Mouse (Mus musculus): ENCODE data around the gene Nsmce4a. TPM values are rescaled to one million over a fixed set of nuclear protein-coding genes. Genes with fewer than 3 reads are reported as not detected.

Nsmce4a gene
- total and polyA plus RNA-seq, 3 experiments: 117 to 134 (median 129) TPM

DNA sequence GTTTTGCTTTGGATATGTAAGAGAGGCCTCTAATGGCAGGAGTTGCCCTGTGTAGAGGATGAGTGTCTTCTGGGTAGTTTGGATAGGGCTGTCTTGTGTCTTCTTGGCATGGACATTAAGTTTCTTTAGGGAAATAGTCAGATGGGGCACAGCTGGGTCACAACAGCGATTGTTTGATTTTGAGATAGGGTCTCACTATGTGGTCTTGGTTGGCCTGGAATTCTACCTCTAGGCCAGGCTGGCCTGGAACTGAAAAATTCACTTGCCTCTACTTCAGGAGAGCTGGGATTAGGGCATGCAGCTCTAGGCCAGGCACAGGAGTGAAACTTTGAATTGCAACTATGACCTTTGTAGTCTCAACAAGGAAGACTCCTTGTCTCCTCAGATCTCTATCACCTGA, 29.9 kb upstream of the Nsmce4a start:
- no peaks in the 10 kb centered on the region for H3K9me3 ChIP-seq (replicated peaks; ENCODE audit: insufficient read depth, low read length)
- H3K36me3 ChIP-seq (ENCODE audit: control insufficient read depth in 1 of 2, insufficient read depth in 2 of 2, low read length in 2 of 2): no peaks in the 10 kb centered on the region
- no peak overlapping the region for H3K4me3 ChIP-seq (ENCODE audit: control insufficient read depth in 1 of 2, insufficient read depth in 1 of 2, low read depth in 2 of 2, low read length in 2 of 2)
- H3K79me2 ChIP-seq (ENCODE audit: control insufficient read depth, insufficient read depth, low read length, poor library complexity): no peaks in the 10 kb centered on the region
- no peak for DNase-seq (ENCODE audit: low read depth, low spot score)
- no peak overlapping the region for H3K27ac ChIP-seq (ENCODE audit: control insufficient read depth, low read depth, low read length)
- TF ChIP-seq E2F4 (IDR thresholded peaks at IDR 0.05; ENCODE audit: borderline replicate concordance, low read depth, low read length): no peak
- TF ChIP-seq MYC (IDR thresholded peaks at IDR 0.05; ENCODE audit: low read depth, low read length): no peak
- no peak for TF ChIP-seq TAL1 (IDR thresholded peaks at IDR 0.05; ENCODE audit: low read length)
- no peak for TF ChIP-seq MAX (IDR thresholded peaks at IDR 0.05; ENCODE audit: low read length)
- TF ChIP-seq POLR2AphosphoS2 (IDR thresholded peaks at IDR 0.05; ENCODE audit: low read length): no peak
- no peak for TF ChIP-seq MEF2A (IDR thresholded peaks at IDR 0.05; ENCODE audit: extremely low read depth, insufficient replicate concordance, low read depth, low read length, poor library complexity, severe bottlenecking)
- TF ChIP-seq SIN3A (IDR thresholded peaks at IDR 0.05; ENCODE audit: low read length): no peak
- no peaks in the 10 kb centered on the region for H3K4me1 ChIP-seq (ENCODE audit: control insufficient read depth in 1 of 2, insufficient read depth in 2 of 2, low read length in 2 of 2)
- no peaks in the 10 kb centered on the region; a peak in 1 of 4 replicates for H3K27me3 ChIP-seq (ENCODE audit: control insufficient read depth in 1 of 2, insufficient read depth in 2 of 2, low read length in 2 of 2)
- no peak overlapping the region for H3K9ac ChIP-seq (ENCODE audit: control insufficient read depth, low read depth, low read length, poor library complexity, severe bottlenecking)

DNA sequence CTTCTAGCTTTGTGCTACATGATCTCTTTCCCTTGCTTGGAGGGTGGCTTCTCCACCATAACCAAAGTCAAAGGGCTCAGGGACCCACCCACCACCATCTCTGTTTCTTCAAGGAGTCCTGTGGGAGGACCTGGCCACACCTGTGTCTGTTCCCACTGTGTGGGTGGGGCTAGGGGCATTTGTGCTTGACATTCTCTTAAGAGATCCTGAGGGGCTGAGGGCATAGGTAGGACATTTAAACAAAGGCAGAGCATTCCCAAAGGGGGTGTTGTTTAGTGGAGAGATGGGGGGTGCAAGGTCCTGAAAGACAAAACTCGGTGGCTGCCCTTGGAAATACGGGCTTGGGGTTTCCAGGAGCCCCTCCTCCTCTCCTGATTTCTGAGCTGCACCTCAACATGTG, 27.6 kb upstream of the Nsmce4a start:
- H3K27ac ChIP-seq (ENCODE audit: control insufficient read depth, low read depth, low read length): no peak overlapping the region
- no peaks in the 10 kb centered on the region for H3K27me3 ChIP-seq (ENCODE audit: control insufficient read depth in 1 of 2, insufficient read depth in 2 of 2, low read length in 2 of 2)
- H3K4me3 ChIP-seq (ENCODE audit: control insufficient read depth in 1 of 2, insufficient read depth in 1 of 2, low read depth in 2 of 2, low read length in 2 of 2): no peak overlapping the region
- no peaks in the 10 kb centered on the region for H3K9me3 ChIP-seq (replicated peaks; ENCODE audit: insufficient read depth, low read length)
- DNase-seq (ENCODE audit: low read depth, low spot score): no peak
- no peak overlapping the region for H3K9ac ChIP-seq (ENCODE audit: control insufficient read depth, low read depth, low read length, poor library complexity, severe bottlenecking)
- TF ChIP-seq BHLHE40 (IDR thresholded peaks at IDR 0.05; ENCODE audit: borderline replicate concordance, low read depth, low read length) (no peak), MAFK (IDR thresholded peaks at IDR 0.05; ENCODE audit: borderline replicate concordance, low read depth, low read length) (no peak), MYC (IDR thresholded peaks at IDR 0.05; ENCODE audit: low read depth, low read length) (no peak), NRF1 (IDR thresholded peaks at IDR 0.05; ENCODE audit: insufficient read depth, low read depth, low read length, poor library complexity, severe bottlenecking) (no peak)
- peaks cover 0 to 3% of the 10 kb centered on the region in 2 experiments; a peak in 1 of 4 replicates for H3K4me1 ChIP-seq (ENCODE audit: control insufficient read depth in 1 of 2, insufficient read depth in 2 of 2, low read length in 2 of 2)
- no peaks in the 10 kb centered on the region for H3K79me2 ChIP-seq (ENCODE audit: control insufficient read depth, insufficient read depth, low read length, poor library complexity)
- H3K36me3 ChIP-seq (ENCODE audit: control insufficient read depth in 1 of 2, insufficient read depth in 2 of 2, low read length in 2 of 2): no peaks in the 10 kb centered on the region

DNA sequence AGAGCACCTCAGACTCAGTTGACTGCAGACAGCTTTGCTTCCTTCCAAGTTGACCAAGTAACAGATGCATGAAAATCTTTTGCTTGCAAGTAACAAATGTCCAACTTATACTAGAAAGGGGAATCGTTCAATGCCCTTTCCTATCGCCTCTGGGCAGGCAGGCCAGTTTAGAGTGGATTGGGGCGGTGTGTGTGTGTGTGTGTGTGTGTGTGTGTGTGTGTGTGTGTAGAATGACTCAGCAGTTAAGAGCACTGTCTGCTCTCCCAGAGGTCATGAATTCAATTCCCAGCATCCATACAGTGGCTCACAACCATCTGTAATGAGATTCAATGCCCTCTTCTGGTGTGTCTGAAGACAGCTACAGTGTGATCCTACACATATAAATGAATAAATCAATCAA, 27.2 kb upstream of the Nsmce4a start:
- H3K9me3 ChIP-seq (replicated peaks; ENCODE audit: insufficient read depth, low read length): no peaks in the 10 kb centered on the region
- no peak for DNase-seq (ENCODE audit: low read depth, low spot score)
- no peak for TF ChIP-seq SIN3A (IDR thresholded peaks at IDR 0.05; ENCODE audit: low read length)
- no peak for TF ChIP-seq UBTF (IDR thresholded peaks at IDR 0.05; ENCODE audit: borderline replicate concordance, insufficient read depth, low read depth, low read length)
- TF ChIP-seq RCOR1 (IDR thresholded peaks at IDR 0.05; ENCODE audit: low read depth, low read length): no peak
- no peak for TF ChIP-seq SMC3 (IDR thresholded peaks at IDR 0.05; ENCODE audit: low read depth, low read length)
- no peak for TF ChIP-seq MAZ (IDR thresholded peaks at IDR 0.05; ENCODE audit: low read depth, low read length)
- no peak for TF ChIP-seq CHD2 (IDR thresholded peaks at IDR 0.05; ENCODE audit: low read length)
- TF ChIP-seq EP300 (IDR thresholded peaks at IDR 0.05; ENCODE audit: low read depth in 1 of 2, low read length in 2 of 2): no peak
- TF ChIP-seq MYB (IDR thresholded peaks at IDR 0.05; ENCODE audit: low read depth, low read length): no peak
- no peak for TF ChIP-seq RAD21 (IDR thresholded peaks at IDR 0.05; ENCODE audit: low read depth, low read length)
- no peak for TF ChIP-seq ZC3H11A (IDR thresholded peaks at IDR 0.05; ENCODE audit: low read depth, low read length)
- TF ChIP-seq NELFE (IDR thresholded peaks at IDR 0.05; ENCODE audit: low read depth, low read length): no peak
- no peaks in the 10 kb centered on the region for H3K36me3 ChIP-seq (ENCODE audit: control insufficient read depth in 1 of 2, insufficient read depth in 2 of 2, low read length in 2 of 2)
- no peaks in the 10 kb centered on the region for H3K27me3 ChIP-seq (ENCODE audit: control insufficient read depth in 1 of 2, insufficient read depth in 2 of 2, low read length in 2 of 2)
- H3K4me3 ChIP-seq (ENCODE audit: control insufficient read depth in 1 of 2, insufficient read depth in 1 of 2, low read depth in 2 of 2, low read length in 2 of 2): no peak overlapping the region
- peaks cover 0 to 3% of the 10 kb centered on the region in 2 experiments; a peak in 1 of 4 replicates for H3K4me1 ChIP-seq (ENCODE audit: control insufficient read depth in 1 of 2, insufficient read depth in 2 of 2, low read length in 2 of 2)
- no peak overlapping the region for H3K9ac ChIP-seq (ENCODE audit: control insufficient read depth, low read depth, low read length, poor library complexity, severe bottlenecking)
- no peaks in the 10 kb centered on the region for H3K79me2 ChIP-seq (ENCODE audit: control insufficient read depth, insufficient read depth, low read length, poor library complexity)
- no peak overlapping the region for H3K27ac ChIP-seq (ENCODE audit: control insufficient read depth, low read depth, low read length)

Data from MEL (cell line).